Mouse (Mus musculus) liver, adult 2 months (tissue): Measurements from ENCODE around the gene Shld2. TPM values are rescaled to one million over a fixed set of nuclear protein-coding genes. Genes with fewer than 3 reads are reported as not detected.

Experiments used
- DNase-seq: peaks from one replicate; pipeline ENCODE4 v3.0.0-alpha.2; 2011; ENCODE audit warnings: low read depth, low spot score; ENCODE audit errors: extremely low read depth
- H3K27ac ChIP-seq: fragments of 200-500 bp; replicated peaks from 2 replicates; pipeline ENCODE4 v1.5.1; 2012; ENCODE audit warnings: low read depth, mild to moderate bottlenecking, control low read depth, inconsistent platforms, low read length; ENCODE audit not compliant: insufficient read depth
- H3K27me3 ChIP-seq: fragments of 200-500 bp; 2 replicates; pipeline ENCODE4 v1.6.1; 2012; ENCODE audit warnings: mild to moderate bottlenecking, moderate library complexity, low read length, inconsistent platforms; ENCODE audit not compliant: control insufficient read depth, insufficient read depth
- H3K36me3 ChIP-seq: fragments of 200-500 bp; 2 replicates; pipeline ENCODE4 v1.6.1; 2012; ENCODE audit warnings: low read length, inconsistent platforms; ENCODE audit not compliant: control insufficient read depth, insufficient read depth
- H3K4me1 ChIP-seq: fragments of 200-500 bp; 2 replicates; pipeline ENCODE4 v1.6.1; 2011; ENCODE audit warnings: low read length; ENCODE audit not compliant: control insufficient read depth, insufficient read depth
- H3K4me3 ChIP-seq: fragments of 200-500 bp; 2 replicates; pipeline ENCODE4 v1.5.1; 2011; ENCODE audit warnings: low read depth, mild to moderate bottlenecking, control low read depth, low read length, moderate library complexity; ENCODE audit not compliant: insufficient read depth
- H3K79me2 ChIP-seq: fragments of 200-500 bp; 2 replicates; pipeline ENCODE4 v1.6.1; 2012; ENCODE audit warnings: inconsistent platforms, mild to moderate bottlenecking, low read length, moderate library complexity; ENCODE audit not compliant: control insufficient read depth, insufficient read depth
- H3K9ac ChIP-seq: fragments of 200-500 bp; 2 replicates; pipeline ENCODE4 v1.6.1; 2012; ENCODE audit warnings: low read depth, mild to moderate bottlenecking, control low read depth, inconsistent platforms, low read length
- CTCF ChIP-seq: fragments of 200-500 bp; IDR thresholded peaks from 2 replicates; pipeline ENCODE4 v1.5.1; 2011; ENCODE audit warnings: low read depth, low read length, control low read depth
- POLR2A ChIP-seq: fragments of 200-500 bp; IDR thresholded peaks from 2 replicates; pipeline ENCODE4 v1.6.1; 2011; ENCODE audit warnings: low read length, control low read depth; ENCODE audit not compliant: insufficient read depth; ENCODE audit errors: extremely low read depth
- WGBS: fragments of 180-500 bp; shearing (Covaris S2); methylation state at CpG from one replicate; pipeline ENCODE4 v1.1.7; 2018; 5-methylcytosine and 5-hydroxymethylcytosine counted together
- polyA plus RNA-seq: library from polyadenylated mRNA; depleted of rRNA; stranded (reverse); fragments of >200 nt; gene quantifications from 2 replicates; pipeline ENCODE4 v1.2.3, GENCODE M21; 2012; rRNA removed
- total RNA-seq: library from RNA; depleted of rRNA; stranded (reverse); fragments of >200 nt; gene quantifications from 2 replicates; pipeline ENCODE4 v1.2.3, GENCODE M21; 2014; rRNA removed

The Shld2 gene
- 25.4 and 36.4 TPM in 2 replicates for total RNA-seq
- polyA plus RNA-seq = 9.2 and 12.2 TPM in 2 replicates

DNA sequence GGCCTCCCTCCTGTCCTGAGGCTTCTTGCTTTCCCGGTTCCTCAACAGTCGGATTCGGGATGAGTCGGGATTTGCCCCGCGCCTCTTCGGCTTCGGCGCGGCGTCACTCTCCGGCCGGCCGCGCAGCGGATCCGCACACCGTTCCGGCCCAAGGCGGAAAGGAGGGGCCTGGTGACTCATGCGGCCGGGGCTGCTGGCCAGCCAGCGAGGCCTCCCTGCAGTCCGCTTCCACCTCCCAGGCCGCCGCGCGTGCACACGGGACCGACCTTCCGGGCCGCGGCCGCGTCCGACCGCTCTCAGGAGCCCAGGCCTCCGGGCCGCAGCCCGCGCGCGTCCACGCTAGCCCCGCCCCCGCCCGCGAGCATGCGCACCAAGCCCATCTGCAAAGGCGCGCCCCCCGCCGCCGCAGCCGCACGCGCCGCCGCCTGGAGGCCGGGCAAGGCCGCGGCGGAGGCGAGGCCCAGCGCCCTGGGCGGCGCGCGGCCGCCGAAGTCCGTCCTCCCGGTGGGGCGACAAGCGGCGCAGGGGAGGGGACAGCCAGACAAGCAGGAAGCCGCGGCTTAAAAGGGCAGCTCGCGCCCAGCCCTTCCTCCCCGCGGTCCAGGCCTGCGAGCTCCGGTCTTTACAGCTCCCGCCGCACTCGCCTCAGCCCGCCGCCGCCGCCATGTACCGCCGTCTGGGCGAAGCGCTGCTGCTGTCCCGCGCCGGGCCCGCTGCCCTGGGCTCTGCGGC lies at the start of gene Shld2, which contains the start of gene Glud1:
Gene Shld2, minus strand, starts transcription at position 260 of the 732 bp plus-strand sequence.
Gene Glud1, plus strand, starts transcription at position 494 of the 732 bp plus-strand sequence.
- TF ChIP-seq POLR2A = peak; percentile 98
- no peak for TF ChIP-seq CTCF
- Histone ChIP-seq H3K9ac (peak within 1 kb of the TSS; percentile 100), H3K36me3 (peaks cover 6% of the 10 kb centered on the region), H3K4me1 (peaks cover 10% of the 10 kb centered on the region), H3K4me3 (peak within 1 kb of the TSS; percentile 99), H3K27ac (peak within 1 kb of the TSS; percentile 98), H3K79me2 (peaks cover 17% of the 10 kb centered on the region), H3K27me3 (no peaks in the 10 kb centered on the region)
- under 1% methylated on average over 87 of the region's 100 CpGs for WGBS
- DNase-seq = peak; percentile 84

DNA sequence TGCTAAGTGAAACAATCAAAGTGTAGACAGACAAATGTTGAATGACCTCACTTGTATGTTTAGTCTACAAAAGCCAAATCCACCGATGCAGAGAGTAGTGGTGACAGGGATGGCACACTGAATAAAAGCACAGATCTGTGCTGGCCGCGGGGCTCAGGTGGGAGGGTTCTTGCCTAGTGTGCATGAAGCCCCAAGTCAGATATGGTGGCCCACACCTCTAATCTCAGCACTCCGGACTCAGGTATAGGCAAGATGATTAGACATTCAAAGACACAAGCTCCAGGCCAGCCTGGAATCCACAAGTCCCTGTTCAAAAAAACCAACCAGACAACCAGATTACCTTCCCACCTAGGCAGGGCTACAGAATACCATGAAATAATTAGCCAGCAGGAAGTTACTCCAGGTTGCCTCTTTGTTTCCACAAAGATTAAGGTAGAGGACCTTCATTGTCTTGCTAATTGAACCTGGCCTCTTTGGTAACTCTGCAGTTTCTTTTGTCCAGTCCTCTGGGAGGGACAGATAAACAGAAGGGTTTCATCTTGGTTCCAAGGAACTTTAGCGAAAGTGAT lies 49.5 kb upstream of the Shld2 start:
- TF ChIP-seq POLR2A (no peak), CTCF (no peak)
- no peak for DNase-seq
- H3K27ac ChIP-seq = peak overlapping the region; percentile 42

GRCm38 (mm10) chr14:34357671-34358455 lies 47.6 kb upstream of the Shld2 start:
- peak overlapping the region; percentile 24 for H3K9ac ChIP-seq
- H3K27ac ChIP-seq = peak overlapping the region; percentile 94

More for the DNA sequence above, 49.5 kb upstream of the Shld2 start:
- WGBS = 30% methylated on average over 5 of the region's 5 CpGs
- H3K4me1 ChIP-seq = peaks cover 50% of the 10 kb centered on the region
- H3K4me3 ChIP-seq = no peak overlapping the region
- no peaks in the 10 kb centered on the region for H3K36me3 ChIP-seq
- no peak overlapping the region for H3K9ac ChIP-seq
- no peaks in the 10 kb centered on the region for H3K79me2 ChIP-seq
- H3K27me3 ChIP-seq = no peaks in the 10 kb centered on the region

GRCm38 (mm10) chr14:34355301-34355700 lies 45.0 kb upstream of the Shld2 start, which contains the start of gene Fam25c:
Gene Fam25c (minus strand): TSS chr14:34355433.
- Histone ChIP-seq H3K36me3 (no peaks in the 10 kb centered on the region), H3K27me3 (no peaks in the 10 kb centered on the region), H3K27ac (peak within 1 kb of the TSS; percentile 87), H3K4me3 (peak within 1 kb of the TSS; percentile 29; the same call in 1 of the 2 replicates), H3K4me1 (peaks cover 69% of the 10 kb centered on the region), H3K9ac (peak within 1 kb of the TSS; percentile 75), H3K79me2 (no peaks in the 10 kb centered on the region)
- no peak for TF ChIP-seq POLR2A
- no peak for TF ChIP-seq CTCF
- DNase-seq = no peak
- WGBS = 30% methylated on average over 6 of the region's 6 CpGs

More at GRCm38 (mm10) chr14:34357671-34358455, 47.6 kb upstream of the Shld2 start:
- DNase-seq = peak; percentile 99
- H3K36me3 ChIP-seq = no peaks in the 10 kb centered on the region
- TF ChIP-seq POLR2A (no peak), CTCF (no peak)
- 14% methylated on average over 7 of the region's 7 CpGs for WGBS
- H3K79me2 ChIP-seq = no peaks in the 10 kb centered on the region
- peaks cover 60% of the 10 kb centered on the region for H3K4me1 ChIP-seq
- no peaks in the 10 kb centered on the region for H3K27me3 ChIP-seq
- H3K4me3 ChIP-seq = no peak overlapping the region

DNA sequence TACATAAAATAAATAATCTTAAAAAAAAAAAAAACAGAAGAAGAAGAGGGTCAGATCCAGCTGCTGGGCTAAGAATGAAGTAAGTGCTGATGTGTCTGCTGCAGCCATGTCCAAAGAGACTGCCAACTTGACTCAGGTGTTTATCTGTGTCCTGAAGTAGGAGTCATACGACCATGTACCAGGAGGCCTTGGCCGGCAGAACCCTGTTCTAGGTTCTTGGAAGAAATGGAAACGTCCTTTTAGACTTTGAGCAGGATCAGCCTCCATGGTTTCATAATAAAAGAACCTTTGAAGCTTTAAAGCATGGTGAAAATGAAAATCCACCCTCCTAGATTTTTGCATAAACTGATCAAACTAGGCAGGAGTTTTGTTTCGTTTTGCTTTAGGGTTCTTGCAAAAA lies 44.2 kb upstream of the Shld2 start:
- WGBS = 17% methylated on average over 4 of the region's 4 CpGs
- Histone ChIP-seq H3K27me3 (no peaks in the 10 kb centered on the region), H3K79me2 (no peaks in the 10 kb centered on the region), H3K4me3 (no peak overlapping the region), H3K9ac (no peak overlapping the region), H3K36me3 (no peaks in the 10 kb centered on the region), H3K27ac (peak overlapping the region; percentile 86), H3K4me1 (peaks cover 67% of the 10 kb centered on the region)
- peak; percentile 86 for DNase-seq
- no peak for TF ChIP-seq CTCF
- no peak for TF ChIP-seq POLR2A

- Histone ChIP-seq H3K9ac (peak overlapping the region; percentile 46), H3K27me3 (no peaks in the 10 kb centered on the region), H3K4me1 (peaks cover 62% of the 10 kb centered on the region), H3K4me3 (no peak overlapping the region), H3K36me3 (no peaks in the 10 kb centered on the region), H3K27ac (peak overlapping the region; percentile 87), H3K79me2 (no peaks in the 10 kb centered on the region)
- no peak for TF ChIP-seq POLR2A
- TF ChIP-seq CTCF = no peak
- WGBS = 92% methylated on average over 3 of the region's 3 CpGs
- DNase-seq = no peak
These were observed 43.0 kb upstream of the Shld2 start for GRCm38 (mm10) chr14:34353326-34353725.
